Mouse (Mus musculus): ENCODE results near the gene Fbxo34.

DNA sequence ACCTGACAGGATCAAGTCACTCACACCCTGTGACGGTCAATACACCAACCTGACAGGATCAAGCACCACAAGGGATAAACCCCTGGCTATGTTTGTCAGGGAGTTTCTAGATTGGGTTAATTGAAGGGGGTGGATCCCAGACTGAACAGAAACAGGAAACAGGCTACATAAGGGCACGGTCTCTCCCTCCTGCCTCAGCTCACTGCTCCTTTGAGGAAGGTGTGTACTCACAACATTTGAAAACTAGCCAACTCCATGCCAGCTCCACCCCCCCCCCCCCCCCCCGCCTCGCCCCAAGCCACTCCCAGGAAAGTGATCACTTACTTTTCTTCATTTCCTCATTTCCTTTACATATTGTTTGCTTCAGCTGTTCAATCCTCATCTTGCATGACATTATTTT lies 104.0 kb downstream of the Fbxo34 start:
- TF ChIP-seq CTCF (IDR thresholded peaks at IDR 0.05; ENCODE audit: borderline replicate concordance, insufficient read depth, low read depth, low read length) = no peak
- no peak for TF ChIP-seq POLR2A (IDR thresholded peaks at IDR 0.05; ENCODE audit: borderline replicate concordance, insufficient read depth, low read length)

Data from cerebellum, adult 2 months (tissue).